Mouse (Mus musculus) brain, embryonic 14.5 days (tissue): ENCODE measurements around the gene Gm12695.

Experiments used
- CTCF ChIP-seq: fragments of 200-500 bp; IDR thresholded peaks from 2 replicates; pipeline ENCODE4 v1.5.1; 2012; ENCODE audit warnings: inconsistent platforms, mild to moderate bottlenecking, moderate library complexity, borderline replicate concordance; ENCODE audit not compliant: insufficient read depth, insufficient read length; ENCODE audit errors: extremely low read depth
- POLR2A ChIP-seq: fragments of 200-500 bp; IDR thresholded peaks from 2 replicates; pipeline ENCODE4 v1.6.1; 2012; ENCODE audit warnings: mild to moderate bottlenecking, inconsistent platforms, borderline replicate concordance; ENCODE audit not compliant: poor library complexity, insufficient read depth, insufficient read length, severe bottlenecking; ENCODE audit errors: extremely low read depth

DNA sequence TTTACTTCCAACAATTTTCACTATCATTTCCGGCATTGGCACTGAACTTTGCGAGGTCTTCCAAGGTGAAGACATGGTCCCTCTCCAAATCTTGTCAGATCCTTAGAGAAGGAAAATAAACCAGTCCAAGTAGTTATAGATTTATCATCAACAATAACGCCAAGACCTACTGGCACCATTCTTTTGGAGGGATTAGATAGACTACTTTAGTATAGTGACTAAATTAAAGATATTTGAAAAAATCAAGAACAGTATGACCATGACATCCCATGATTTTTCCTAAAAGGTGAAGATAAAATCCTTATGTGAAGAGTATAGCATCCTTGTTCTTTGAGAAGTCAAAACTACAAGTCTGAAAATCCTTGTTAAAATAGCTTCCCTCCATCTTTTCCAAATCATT lies at the start of gene Gm12695:
- no peak for TF ChIP-seq CTCF
- no peak for TF ChIP-seq POLR2A
